Mouse (Mus musculus): ENCODE data around the gene Zfp2.

Gene Zfp2

DNA sequence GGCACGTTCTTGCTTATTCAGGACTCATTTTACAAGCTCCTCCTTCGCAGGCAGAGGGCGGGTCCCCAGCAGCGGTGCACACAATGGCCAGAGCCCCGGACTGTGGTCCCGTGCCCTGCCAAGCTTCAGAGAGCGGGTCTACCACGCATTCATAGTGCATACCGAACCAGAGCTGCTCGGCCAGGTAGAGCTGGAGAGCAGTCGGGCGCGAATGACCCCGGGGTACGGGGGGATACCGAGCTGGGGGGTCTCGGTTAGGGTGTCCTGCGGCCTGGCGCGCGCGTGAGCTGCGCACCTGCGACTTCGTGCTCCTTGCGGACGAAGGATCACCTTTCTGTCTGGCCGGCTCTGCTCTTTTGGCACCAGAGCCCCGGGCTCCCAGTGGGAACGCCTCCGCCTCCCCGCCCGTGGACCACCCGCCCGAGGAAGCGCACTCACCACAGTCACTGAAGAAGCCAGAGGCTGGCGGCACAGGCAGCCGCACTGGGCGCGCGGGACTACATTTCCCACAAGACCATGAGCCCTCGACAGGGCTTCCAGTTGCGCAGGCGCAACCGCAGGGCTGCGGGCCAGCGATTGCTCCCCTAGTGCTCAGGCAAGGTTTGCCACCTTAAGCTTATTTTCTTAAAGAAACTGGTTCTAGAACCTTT lies at the start of gene Zfp2:
TSS of gene Zfp2 (minus strand) at position 495 of the 650 bp plus-strand sequence.
- DNase-seq (ENCODE audit: low read depth): peak; percentile 92

DNA sequence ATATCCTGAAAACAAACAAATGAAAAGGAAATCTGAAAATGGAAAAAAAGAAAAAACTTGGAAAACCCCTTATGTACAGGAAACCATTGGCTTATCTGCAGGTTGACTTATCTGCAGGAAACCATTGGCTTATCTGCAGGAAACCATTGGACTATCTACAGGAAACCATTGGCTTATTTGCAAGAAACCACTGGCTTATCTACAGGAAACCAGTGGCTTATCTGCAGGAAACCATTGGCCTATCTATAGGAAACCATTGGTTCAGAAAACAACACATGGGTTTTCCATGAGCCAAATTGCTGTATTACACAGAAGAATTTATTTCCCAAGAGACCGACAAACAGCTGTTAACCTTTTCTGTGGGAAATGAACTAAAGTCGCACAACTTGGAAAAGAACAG lies 48.9 kb upstream of the Zfp2 start:
- no peak for DNase-seq (ENCODE audit: low read depth)

DNA sequence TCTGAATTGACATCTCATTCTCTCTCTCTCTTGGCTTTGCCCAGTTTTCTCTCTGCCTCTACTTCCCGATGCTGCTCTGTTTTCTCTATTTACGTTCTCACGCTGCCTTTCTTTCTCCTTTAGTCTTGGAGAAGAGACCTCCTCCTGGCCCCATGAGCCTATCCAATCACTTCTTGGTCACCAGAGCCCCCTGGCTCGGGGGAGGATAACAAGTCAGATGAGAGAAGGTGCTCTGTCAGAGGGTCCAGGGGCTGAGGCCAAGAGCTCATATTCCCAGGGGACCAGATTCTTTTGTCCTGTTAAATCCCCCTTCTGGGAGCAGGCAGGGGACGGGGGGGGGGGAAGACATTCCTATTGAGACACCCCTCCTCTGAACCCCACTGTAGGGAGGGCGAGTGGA lies 37.7 kb upstream of the Zfp2 start, which contains the start of gene Prop1:
TSS of gene Prop1 (minus strand) at position 101 of the 400 bp plus-strand sequence.
- DNase-seq (ENCODE audit: low read depth): no peak

- DNase-seq (ENCODE audit: low read depth): peak; percentile 39
These were observed 36.3 kb upstream of the Zfp2 start for GRCm38 (mm10) chr11:50952290-50952689.

GRCm38 (mm10) chr11:50943506-50943905 lies 27.5 kb upstream of the Zfp2 start, which contains the start of gene 4933414I15Rik:
Gene 4933414I15Rik (minus strand): TSS chr11:50943765.
- no peak for DNase-seq (ENCODE audit: low read depth)

DNA sequence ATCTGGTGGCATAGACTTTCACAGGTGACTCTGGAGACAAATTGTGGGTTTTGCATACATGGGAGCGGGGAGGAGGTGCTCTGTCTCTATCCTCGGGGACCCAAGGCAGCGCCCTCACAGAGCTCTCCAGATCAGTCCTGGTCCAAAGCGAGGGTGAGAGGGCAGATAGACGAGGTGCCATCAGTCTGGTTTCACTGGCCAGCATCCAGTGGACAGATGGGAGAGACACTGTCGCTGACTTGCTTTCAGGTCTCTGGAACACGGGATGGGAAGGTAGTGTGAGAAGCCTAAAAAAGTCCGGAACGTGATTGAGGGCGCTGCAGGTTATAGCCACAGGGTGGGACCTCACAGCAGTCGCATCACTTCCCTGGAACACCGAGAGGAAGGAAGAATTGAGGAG lies 26.4 kb upstream of the Zfp2 start:
- DNase-seq (ENCODE audit: low read depth): no peak

GRCm38 (mm10) chr11:50939621-50940366 lies 23.8 kb upstream of the Zfp2 start:
- peak; percentile 64 for DNase-seq (ENCODE audit: low read depth)

DNA sequence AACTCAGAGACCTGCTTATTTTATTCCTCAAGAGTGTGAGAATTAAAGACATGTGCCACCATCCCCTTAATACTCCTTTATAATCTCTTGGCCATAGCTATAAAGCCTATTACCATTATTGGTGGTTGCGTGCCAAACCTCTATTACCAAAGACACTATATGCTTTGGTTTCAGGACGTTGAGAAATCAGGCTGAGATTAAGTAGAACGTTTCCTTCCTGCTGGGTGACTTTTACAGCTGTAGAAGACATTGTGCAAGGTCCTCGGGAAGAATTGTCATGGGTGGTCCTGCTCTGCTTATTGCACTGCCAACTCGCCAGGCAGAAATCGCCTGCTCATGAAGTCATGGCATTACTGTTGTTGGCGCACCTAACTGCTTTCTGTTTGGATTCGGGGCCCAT lies 22.5 kb upstream of the Zfp2 start:
- DNase-seq (ENCODE audit: low read depth): no peak

- DNase-seq (ENCODE audit: low read depth): no peak
These were observed 16.1 kb upstream of the Zfp2 start for GRCm38 (mm10) chr11:50932040-50932439.

- peak; percentile 35 for DNase-seq (ENCODE audit: low read depth)
These were observed 15.5 kb upstream of the Zfp2 start, which contains the start of gene Zfp354b for GRCm38 (mm10) chr11:50931451-50931866. Gene Zfp354b (minus strand): TSS chr11:50931633.

DNA sequence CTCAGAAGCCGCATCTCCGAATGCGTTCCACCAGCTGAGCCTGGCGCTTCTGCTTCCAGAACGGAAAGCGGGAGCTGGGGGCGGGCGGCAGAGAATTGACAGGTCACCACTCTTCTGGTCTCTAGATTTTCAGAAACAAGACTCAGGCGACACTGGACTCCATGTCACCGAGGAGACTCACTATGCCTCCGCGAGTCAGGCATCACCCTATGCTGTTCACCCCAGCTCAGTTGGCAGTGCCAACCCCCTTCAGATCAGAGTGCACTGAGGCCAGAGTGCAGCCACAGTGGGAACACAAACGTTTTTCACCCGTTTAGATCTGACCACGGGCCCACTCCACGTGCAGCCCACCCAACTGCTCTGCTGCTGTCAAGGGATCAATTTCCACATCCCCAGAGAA lies 15.1 kb upstream of the Zfp2 start:
- peak; percentile 4 for DNase-seq (ENCODE audit: low read depth)

- no peak for DNase-seq (ENCODE audit: low read depth)
These were observed 14.6 kb upstream of the Zfp2 start for GRCm38 (mm10) chr11:50930469-50931014.

DNA sequence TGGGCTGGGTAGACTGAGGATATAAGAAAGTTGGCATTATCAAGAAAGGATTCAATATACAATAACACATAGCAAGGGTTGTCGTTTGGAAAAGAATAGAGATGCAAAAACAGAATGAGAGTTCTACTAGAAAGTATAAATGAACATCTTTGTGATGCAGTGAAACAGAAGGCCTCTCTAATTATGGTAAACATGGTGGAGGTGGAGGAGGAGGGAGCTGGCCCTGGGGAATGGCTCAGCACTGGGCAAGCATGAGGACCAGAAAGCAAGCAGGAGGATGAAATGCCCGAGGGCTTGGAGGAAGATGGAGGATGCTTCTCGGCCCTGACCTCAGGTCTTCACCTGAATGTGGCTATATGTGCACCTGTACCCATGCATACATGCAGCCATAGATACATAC lies 1.5 kb downstream of the Zfp2 start:
- DNase-seq (ENCODE audit: low read depth): no peak

- DNase-seq (ENCODE audit: low read depth): no peak
These were observed 2.7 kb downstream of the Zfp2 start for GRCm38 (mm10) chr11:50913301-50913700.

DNA sequence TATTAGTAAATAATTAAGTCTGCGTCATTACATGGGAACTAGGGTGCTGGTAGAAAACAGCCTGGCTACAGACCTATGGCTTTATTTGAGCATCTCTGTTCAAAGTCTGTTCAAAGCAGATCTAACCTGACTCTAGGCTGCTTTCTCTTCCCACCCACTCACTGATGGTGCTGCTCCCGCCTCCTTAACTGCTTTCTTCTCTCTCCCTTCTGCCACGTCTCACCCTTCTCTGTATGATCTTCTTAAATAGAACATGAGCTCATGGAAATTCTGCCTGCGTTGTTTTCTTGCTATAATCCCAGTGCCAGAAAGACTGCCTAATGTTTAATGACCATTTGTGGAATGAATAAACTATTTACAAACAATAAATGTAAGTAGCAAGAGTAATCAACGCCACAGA lies 7.8 kb downstream of the Zfp2 start:
- DNase-seq (ENCODE audit: low read depth): no peak

DNA sequence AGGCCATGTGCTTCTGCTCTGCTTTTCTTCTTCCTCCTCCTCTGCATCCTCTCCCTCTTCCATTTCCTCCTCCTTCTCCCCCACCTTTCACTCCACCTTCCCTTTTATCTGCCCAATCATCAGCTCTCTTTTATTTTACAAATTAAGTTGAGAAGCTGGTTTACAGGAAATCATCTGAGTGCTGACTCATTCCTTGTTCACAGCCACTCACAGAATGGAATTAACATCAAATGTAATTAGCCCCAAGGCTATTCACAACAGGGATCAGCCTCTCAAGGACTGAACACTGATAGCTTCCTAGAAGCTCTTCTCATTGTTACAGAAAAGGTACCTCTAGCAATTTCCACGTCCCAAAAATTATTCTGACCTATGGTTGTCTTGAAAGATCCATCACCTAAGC lies 18.6 kb downstream of the Zfp2 start:
- no peak for DNase-seq (ENCODE audit: low read depth)

GRCm38 (mm10) chr11:50892441-50892840 lies 23.5 kb downstream of the Zfp2 start:
- DNase-seq (ENCODE audit: low read depth): no peak

DNA sequence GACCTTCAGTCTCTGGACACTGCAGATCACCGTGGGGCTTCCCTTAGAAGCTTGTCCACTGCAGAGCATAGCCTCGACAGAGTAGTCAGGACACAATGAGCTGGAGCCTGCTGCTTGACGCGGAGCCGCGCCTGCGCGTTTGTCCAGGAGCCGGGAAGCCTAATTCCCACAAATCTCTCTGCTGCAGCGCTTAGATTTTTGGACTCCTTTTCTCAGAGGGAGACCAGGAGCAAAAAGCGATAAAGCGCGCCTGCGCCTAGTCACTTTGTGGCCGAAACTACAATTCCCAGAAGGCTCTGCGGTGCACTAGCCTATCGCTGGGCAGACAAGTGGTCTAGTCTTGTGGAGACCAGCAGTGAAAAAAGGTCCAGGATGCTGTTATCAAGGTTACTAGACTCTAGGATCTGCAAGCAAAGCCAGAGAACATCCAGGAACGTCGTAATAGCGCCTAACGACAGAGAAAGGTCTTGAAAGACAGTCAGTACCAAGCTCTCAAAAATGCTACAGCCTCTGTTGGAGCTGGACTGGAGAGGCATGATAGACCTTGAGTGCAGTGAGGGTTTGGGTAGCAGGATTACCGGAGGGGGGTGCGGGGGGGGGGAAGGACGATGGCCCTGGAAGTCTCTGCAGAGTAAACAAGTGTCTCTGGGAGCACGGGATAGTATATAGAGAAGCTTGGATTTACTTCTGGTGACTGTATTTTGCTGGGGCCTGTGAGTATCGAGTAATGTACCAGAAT lies 28.4 kb downstream of the Zfp2 start, which contains the start of gene Zfp454:
TSS of gene Zfp454 (minus strand) at position 262 of the 739 bp plus-strand sequence.
- DNase-seq (ENCODE audit: low read depth): no peak

DNA sequence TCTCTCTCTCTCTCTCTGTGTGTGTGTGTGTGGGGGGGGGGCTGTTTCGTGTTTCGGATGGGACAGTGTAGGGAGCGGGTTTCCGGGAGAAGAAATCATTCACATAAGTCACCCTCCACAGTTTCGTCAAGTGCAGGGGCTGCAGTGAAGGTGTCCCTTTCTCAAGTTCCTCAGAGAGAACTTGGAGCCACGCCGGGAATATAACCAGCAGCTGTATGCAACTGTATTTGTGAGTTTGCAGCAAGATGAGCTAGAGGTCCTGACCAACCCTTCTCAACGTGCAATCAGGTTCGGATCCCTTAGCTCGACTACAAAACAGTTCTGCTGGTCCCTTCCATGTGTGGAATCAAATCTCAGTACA lies 29.1 kb downstream of the Zfp2 start:
- DNase-seq (ENCODE audit: low read depth): no peak

- no peak for DNase-seq (ENCODE audit: low read depth)
These were observed 29.6 kb downstream of the Zfp2 start for GRCm38 (mm10) chr11:50886231-50886932.

DNA sequence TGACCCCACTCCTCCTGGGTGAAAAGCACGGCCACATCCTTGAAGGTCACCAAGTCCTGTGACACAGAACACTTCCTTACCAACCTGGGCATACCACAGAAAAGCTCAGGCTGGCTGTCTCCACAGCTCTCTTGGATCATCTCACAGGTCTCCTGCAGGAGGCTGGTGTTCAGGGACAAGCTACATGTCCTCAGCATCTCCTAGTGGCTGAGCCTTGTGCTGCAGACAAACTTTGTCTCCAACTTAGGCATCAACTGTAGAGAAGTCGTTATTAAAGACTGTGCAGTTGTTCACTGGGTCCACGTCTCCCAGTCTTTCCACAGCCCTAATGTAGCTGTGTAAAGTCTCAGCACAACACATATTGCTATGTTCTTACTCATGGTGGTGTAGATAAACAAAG lies 32.2 kb downstream of the Zfp2 start:
- peak; percentile 44 for DNase-seq (ENCODE audit: low read depth)

DNA sequence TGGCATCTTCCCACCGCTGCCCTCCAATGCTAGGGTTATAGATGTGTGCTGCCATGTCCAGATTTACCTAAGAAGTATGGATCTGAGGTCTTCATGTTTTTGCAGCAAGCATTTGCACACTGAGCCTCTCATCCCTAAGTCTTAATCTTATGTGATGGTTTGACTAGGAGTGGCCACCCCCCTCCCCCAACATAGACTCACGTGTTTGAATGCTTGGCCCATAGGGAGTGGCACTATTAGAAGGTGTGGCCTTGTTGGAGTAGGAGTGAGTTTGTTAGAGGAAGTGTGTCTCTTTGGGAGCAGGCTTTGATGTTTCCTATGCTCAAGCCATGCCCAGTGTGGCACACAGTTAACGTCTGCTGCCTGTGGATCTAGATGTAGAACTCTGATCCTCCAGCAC lies 37.3 kb downstream of the Zfp2 start:
- no peak for DNase-seq (ENCODE audit: low read depth)
